Mouse (Mus musculus) layer of hippocampus, adult 11-12 months (tissue): ENCODE measurements around the gene Larp6.

ENCODE experiments used
- DNase-seq: peaks from one replicate; pipeline ENCODE4 v3.0.0; 2022; ENCODE audit warnings: low spot score

The Larp6 gene

DNA sequence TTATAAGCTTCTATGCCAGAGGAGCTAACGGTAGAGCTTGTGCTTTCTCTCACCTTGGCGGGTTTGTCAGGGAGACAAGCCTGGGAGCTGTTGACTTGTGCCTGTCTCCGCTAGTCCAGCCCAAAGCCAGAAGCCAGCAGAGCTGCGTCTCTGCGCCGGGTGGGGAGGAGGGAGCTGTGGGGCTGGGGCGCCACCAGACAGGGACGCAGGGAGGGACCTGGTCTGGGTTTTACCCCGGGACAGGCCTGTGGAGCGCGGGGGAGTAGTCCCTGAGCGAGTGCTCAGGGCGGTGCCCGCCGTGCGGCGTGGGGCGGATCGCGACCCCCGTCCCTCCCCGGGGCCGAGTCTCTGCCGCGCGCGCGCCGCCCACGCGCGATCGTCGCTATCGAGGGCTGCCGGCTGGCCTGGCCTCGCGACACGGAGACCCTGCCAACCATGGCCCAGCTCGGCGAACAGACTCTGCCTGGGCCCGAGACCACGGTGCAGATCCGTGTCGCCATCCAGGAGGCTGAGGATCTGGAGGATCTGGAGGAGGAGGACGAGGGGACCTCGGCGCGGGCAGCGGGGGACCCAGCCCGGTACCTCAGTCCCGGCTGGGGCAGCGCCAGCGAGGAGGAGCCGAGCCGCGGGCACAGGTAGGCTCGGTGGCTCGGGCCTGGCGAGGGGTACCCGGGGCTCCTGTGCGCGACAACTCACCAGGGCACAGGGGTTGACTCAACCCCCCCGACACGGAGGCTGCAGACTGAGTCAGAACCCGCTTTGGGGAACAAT, at the start of gene Larp6:
Gene Larp6 (plus strand): TSS at position 219 of the 771 bp plus-strand sequence.
- peak; percentile 65 for DNase-seq

- peak; percentile 40 for DNase-seq
Observed at GRCm38 (mm10) chr9:60664385-60664784, 48.4 kb upstream of the Larp6 start.

GRCm38 (mm10) chr9:60664866-60665265, 47.9 kb upstream of the Larp6 start:
- DNase-seq: no peak

DNA sequence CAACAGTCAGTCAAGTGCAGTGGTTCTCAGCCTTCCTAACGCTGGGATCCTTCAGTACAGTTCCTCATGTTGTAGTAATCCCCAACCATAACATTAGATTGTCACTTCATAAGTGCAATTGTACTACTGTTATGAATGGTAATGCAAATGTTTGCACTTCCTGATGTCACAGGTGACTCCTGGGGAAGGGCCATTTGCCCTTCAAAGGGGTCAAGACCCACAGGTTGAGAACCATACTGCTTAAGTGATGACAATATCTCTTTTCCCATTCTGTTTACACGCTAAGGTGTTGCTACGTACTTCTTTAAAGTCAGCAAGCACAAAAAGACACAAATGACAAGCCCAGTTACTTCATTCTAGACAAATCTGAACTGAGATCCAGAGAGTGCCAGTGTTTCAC, 47.3 kb upstream of the Larp6 start:
- DNase-seq: no peak

- no peak for DNase-seq
Observed at GRCm38 (mm10) chr9:60668886-60669285, 43.9 kb upstream of the Larp6 start.

GRCm38 (mm10) chr9:60672568-60672967, 40.2 kb upstream of the Larp6 start:
- no peak for DNase-seq

GRCm38 (mm10) chr9:60674780-60675179, 38.0 kb upstream of the Larp6 start:
- DNase-seq: no peak

GRCm38 (mm10) chr9:60676429-60676828, 36.4 kb upstream of the Larp6 start:
- no peak for DNase-seq

- DNase-seq: no peak
Observed at GRCm38 (mm10) chr9:60678913-60679312, 33.9 kb upstream of the Larp6 start.

DNA sequence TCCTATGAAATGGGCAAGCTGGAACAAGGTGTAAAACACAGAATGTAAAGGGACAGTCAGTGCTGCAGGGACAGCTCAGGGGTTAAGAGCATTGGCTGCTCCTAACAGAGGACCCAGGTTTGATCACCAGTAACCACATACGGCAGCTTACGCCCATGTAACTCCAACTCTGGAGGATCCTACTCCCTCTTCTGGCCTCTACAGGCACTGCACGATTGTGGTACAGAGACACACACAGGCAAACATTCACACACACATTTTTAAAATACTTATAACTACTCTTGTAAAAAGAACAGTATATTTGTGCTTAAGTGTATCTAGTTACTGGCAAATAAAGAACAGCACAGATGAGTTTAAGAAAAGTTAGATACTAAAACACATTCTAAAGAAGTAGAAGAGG, 31.8 kb upstream of the Larp6 start:
- DNase-seq: no peak

GRCm38 (mm10) chr9:60682753-60683152, 30.0 kb upstream of the Larp6 start:
- no peak for DNase-seq

- no peak for DNase-seq
Observed at GRCm38 (mm10) chr9:60687415-60687814, 25.4 kb upstream of the Larp6 start.

DNA sequence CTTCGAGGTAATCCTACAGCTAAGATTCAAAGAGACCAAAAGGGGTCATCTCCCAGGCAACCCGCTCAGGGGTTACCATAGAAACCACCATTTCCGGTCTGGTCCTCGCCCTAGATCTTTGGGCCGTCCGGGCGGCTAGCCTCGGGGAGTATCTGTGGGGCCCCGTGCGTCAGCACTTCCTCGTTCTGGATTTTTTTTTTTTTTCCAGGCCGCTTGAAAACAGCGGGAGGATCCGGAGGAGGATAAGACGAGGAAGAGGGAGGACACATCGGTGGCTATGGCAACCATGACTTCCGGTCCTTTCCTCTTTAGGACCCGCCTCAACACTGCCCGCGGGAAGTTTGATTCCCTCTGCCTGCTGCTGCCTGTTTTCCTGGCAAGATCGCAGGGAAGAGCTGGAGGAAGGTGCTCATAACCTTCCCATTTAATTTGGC, 24.9 kb upstream of the Larp6 start, which contains the start of gene Lrrc49:
Gene Lrrc49 (minus strand): TSS at position 268 of the 434 bp plus-strand sequence.
- peak; percentile 91 for DNase-seq

- DNase-seq: no peak
Observed at GRCm38 (mm10) chr9:60692624-60693023, 20.2 kb upstream of the Larp6 start.

DNA sequence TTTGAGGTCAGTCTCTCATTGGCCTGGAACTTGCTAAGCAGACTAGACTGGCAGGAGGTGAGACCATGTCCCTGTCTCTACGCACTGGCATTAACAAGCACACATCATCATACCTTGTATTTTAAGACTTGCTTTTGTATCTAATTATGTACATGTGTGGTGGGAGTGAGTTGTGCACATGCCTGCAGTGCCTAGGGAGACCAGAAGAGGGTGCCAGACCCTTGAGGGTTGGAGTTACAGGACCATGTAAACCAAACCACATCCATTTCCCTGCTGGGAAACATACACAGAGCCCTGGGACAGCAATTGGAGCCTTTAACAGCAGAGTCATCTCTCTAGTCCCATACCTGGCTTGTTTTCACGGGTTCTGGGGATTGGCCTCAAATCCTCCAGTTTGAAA, 18.8 kb upstream of the Larp6 start:
- DNase-seq: peak; percentile 40

- no peak for DNase-seq
Observed at GRCm38 (mm10) chr9:60696271-60696985, 16.4 kb upstream of the Larp6 start.

- peak; percentile 59 for DNase-seq
Observed at GRCm38 (mm10) chr9:60699581-60700231, 13.1 kb upstream of the Larp6 start.

GRCm38 (mm10) chr9:60707594-60707993, 5.2 kb upstream of the Larp6 start:
- no peak for DNase-seq

GRCm38 (mm10) chr9:60708606-60709005, 4.2 kb upstream of the Larp6 start:
- no peak for DNase-seq

DNA sequence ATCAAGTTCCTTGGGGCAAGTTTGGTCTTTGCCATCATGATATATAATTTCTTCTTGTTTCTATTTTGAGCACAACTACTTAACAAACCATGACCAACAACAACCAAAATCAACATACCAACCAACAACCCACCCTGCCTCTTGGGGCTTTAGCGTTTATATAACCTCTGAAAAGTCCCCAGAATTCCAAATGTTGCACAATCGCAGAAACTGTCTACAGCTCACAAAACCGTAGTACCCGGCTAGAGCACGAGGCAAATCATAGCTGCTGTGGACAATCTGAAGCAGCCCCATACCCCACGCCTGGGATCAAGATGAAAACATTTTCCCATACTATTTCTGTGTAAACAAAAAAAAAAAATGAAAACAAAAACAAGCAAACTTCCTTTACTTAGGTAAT, 3.1 kb upstream of the Larp6 start:
- DNase-seq: no peak

GRCm38 (mm10) chr9:60712011-60712410, 778 bp upstream of the Larp6 start:
- no peak for DNase-seq

DNA sequence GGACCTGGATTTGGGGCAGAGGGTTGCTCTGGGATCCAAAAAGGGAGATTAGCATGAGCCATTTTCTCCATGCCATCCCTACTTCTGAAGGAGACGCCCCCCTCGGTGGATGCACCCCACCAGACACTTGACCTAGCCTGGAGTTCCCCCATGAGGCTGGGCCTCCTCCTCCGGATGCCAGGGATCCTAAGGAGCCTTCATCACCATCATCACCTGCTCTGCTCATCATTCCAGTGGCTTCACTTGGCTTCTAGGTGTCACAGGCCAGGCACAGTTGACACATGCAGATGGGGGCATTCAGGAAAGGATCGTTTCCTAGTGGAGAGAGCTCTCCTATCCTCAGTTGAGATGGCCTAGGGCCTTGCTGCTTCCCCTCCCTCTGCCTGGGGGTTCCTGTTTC, 827 bp downstream of the Larp6 start:
- no peak for DNase-seq

DNA sequence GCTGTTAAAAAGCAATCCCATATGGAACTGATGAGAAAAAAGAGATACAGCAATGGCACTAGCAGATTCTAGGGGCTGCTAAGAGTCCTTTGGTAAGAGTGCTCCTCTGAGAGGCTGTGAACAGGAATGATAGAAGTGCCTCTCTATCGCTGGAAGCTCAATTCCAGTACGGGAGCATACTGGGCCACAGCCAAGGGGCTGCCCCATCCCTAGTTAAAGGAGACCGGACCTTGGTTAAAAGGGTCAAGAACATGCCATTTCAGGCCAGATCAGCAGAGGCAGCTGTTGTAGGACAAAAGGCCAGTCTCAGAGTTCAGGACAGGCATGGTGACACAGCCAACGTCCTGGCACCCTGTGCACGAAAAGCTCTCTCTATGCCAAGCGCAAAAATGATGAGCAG, 1.4 kb downstream of the Larp6 start:
- DNase-seq: peak; percentile 47
